Mouse (Mus musculus): ENCODE measurements around the gene Angptl4. TPM values are rescaled to one million over a fixed set of nuclear protein-coding genes. Genes with fewer than 3 reads are reported as not detected.
"Not testable (repeated sequence)": the region's sequence is repeated elsewhere in the genome, so short reads cannot be mapped to it uniquely, and the experiment has no call there.

Angptl4 gene
- 43.7 and 47.0 TPM in 2 replicates for polyA plus RNA-seq (2015; fragmentation: Nextera tagmentation; extraction: Ambion mirVana)

GRCm38 (mm10) chr17:33781124-33781977 is at the start of gene Angptl4:
Gene Angptl4, minus strand, starts transcription at chr17:33781830.
- Histone ChIP-seq H3K27ac (peak within 1 kb of the TSS; percentile 89), H3K4me1 (peaks cover 54% of the 10 kb centered on the region), H3K4me3 (peak within 1 kb of the TSS; percentile 53), H3K9me3 (no peaks in the 10 kb centered on the region), H3K9ac (peak within 1 kb of the TSS; percentile 55), H3K4me2 (peak within 1 kb of the TSS; percentile 95), H3K27me3 (no peaks in the 10 kb centered on the region), H3K36me3 (peaks cover 18% of the 10 kb centered on the region)
- peak; percentile 56 for ATAC-seq (ENCODE audit: borderline replicate concordance, extremely low read depth, low FRiP score, low TSS enrichment)
- WGBS, result under 1% methylated on average over 46 of the region's 50 CpGs

GRCm38 (mm10) chr17:33829561-33829960 is 47.9 kb upstream of the Angptl4 start:
- H3K27ac ChIP-seq, result peak overlapping the region; percentile 48; the same call in 1 of the 2 replicates
- no peak for ATAC-seq (ENCODE audit: borderline replicate concordance, extremely low read depth, low FRiP score, low TSS enrichment)
- no peaks in the 10 kb centered on the region for H3K9me3 ChIP-seq
- WGBS, result 91% methylated on average over 10 of the region's 10 CpGs
- no peak overlapping the region for H3K4me2 ChIP-seq
- peaks cover 30% of the 10 kb centered on the region for H3K4me1 ChIP-seq
- peaks cover 54% of the 10 kb centered on the region for H3K36me3 ChIP-seq
- H3K4me3 ChIP-seq, result no peak overlapping the region
- H3K27me3 ChIP-seq, result no peaks in the 10 kb centered on the region
- no peak overlapping the region for H3K9ac ChIP-seq

- Histone ChIP-seq H3K4me2 (no peak overlapping the region), H3K27ac (peak overlapping the region; percentile 66), H3K4me3 (no peak overlapping the region), H3K27me3 (no peaks in the 10 kb centered on the region), H3K9me3 (no peaks in the 10 kb centered on the region), H3K36me3 (peaks cover 47% of the 10 kb centered on the region), H3K4me1 (peaks cover 30% of the 10 kb centered on the region), H3K9ac (no peak overlapping the region)
- WGBS, result 24% methylated on average over 2 of the region's 2 CpGs
- no peak for ATAC-seq (ENCODE audit: borderline replicate concordance, extremely low read depth, low FRiP score, low TSS enrichment)
These were observed 47.3 kb upstream of the Angptl4 start for GRCm38 (mm10) chr17:33828892-33829291.

DNA sequence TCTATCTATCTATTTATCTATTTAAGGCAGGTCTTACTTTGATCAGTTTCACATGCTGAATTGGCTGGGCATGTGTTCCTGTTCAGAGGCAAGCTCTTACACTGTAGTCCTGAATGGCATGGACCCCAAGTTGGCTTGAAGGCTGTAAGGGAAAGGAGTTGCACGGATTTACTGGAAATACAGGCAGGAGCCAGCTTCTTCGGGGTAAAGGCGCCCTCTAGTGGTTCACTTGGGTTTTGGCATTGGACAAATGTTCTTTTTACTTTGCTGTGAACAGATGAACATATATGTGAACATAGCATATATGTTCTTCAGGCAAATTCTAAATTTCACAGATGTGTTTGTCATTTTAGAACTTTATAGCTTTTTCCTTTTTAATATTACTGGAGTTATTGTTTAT is 45.2 kb upstream of the Angptl4 start:
- Histone ChIP-seq H3K4me2 (no peak overlapping the region), H3K4me1 (peaks cover 47% of the 10 kb centered on the region), H3K27me3 (no peaks in the 10 kb centered on the region), H3K9me3 (no peaks in the 10 kb centered on the region), H3K9ac (no peak overlapping the region), H3K27ac (no peak overlapping the region), H3K36me3 (peaks cover 38% of the 10 kb centered on the region), H3K4me3 (no peak overlapping the region)
- no peak for ATAC-seq (ENCODE audit: borderline replicate concordance, extremely low read depth, low FRiP score, low TSS enrichment)
- 1% methylated on average over 3 of the region's 3 CpGs for WGBS

GRCm38 (mm10) chr17:33825462-33825861 is 43.8 kb upstream of the Angptl4 start:
- Histone ChIP-seq H3K4me1 (peaks cover 50% of the 10 kb centered on the region), H3K27ac (no peak overlapping the region), H3K4me3 (peak overlapping the region; percentile 67), H3K36me3 (peaks cover 41% of the 10 kb centered on the region), H3K9me3 (no peaks in the 10 kb centered on the region), H3K27me3 (no peaks in the 10 kb centered on the region), H3K4me2 (peak overlapping the region; percentile 61), H3K9ac (peak overlapping the region; percentile 69; the same call in 1 of the 2 replicates)
- no peak for ATAC-seq (ENCODE audit: borderline replicate concordance, extremely low read depth, low FRiP score, low TSS enrichment)
- WGBS, result 81% methylated on average over 8 of the region's 8 CpGs

DNA sequence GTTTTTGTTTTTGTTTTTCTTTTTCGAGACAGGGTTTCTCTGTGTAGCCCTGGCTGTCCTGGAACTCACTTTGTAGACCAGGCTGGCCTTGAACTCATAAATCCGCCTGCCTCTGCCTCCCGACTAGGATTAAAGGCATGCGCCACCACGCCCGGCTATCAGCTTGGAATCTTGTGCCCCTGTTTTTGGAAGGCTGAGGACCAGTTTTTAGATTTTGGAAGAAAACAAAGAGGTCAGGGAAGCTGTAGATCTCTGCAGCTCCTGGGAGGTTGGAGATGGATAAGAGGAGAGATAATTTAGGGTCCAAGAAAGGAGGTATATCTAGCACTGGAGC is 43.3 kb upstream of the Angptl4 start:
- WGBS, result 5% methylated on average over 6 of the region's 6 CpGs
- Histone ChIP-seq H3K36me3 (peaks cover 41% of the 10 kb centered on the region), H3K4me1 (peaks cover 50% of the 10 kb centered on the region)

DNA sequence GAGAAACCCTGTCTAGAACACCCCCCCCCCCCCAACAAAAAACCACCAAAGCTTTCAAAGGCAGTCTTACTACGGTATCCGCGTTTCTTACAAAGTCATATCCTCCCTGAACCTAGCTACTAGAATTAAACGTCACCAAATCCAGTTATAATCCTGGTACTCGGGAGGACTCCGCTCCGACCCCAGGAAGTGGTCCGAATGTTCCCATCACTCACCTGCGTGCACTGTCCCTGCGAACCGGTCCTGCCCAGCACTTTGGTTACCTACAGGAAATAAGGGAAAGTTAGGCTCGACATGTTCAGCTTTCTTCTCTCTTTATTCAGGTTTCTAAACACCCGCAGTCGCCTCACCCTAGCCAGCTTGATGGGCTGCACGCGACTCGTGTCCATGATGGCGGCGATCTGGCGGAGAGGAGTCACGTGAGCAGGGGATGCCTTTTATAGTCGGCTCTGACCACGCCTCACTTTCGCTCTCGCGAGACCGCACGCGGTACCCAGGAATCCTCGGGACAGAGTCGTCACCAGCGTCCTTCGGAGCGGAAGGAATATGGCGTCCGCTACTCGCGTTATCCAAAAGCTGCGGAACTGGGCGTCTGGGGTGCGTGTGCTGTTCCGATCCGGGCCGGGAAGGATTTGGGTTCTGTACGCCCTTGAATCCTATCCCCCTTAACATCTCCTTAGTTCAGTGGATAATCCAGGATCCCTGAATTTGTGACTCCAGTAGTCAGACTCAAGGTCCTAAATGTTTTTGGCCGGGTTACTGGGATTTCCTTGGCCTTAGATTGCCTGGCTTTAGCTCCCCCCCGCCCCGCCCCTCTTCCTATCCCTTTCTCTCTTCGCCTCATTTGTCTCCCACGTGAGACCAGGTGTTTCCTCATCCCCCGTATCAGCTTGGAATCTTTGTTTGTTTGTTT is 42.7 kb upstream of the Angptl4 start, which contains the start of the genes Rps28 and Ndufa7:
Gene Rps28, minus strand, starts transcription at position 479 of the 913 bp plus-strand sequence.
Gene Ndufa7, plus strand, starts transcription at position 489 of the 913 bp plus-strand sequence.
- Histone ChIP-seq H3K36me3 (peaks cover 41% of the 10 kb centered on the region), H3K9me3 (no peaks in the 10 kb centered on the region), H3K4me3 (peak within 1 kb of the TSS; percentile 67), H3K4me2 (peak within 1 kb of the TSS; percentile 84), H3K27ac (peak within 1 kb of the TSS; percentile 85), H3K9ac (peak within 1 kb of the TSS; percentile 69), H3K4me1 (peaks cover 47% of the 10 kb centered on the region), H3K27me3 (no peaks in the 10 kb centered on the region)
- WGBS, result under 1% methylated on average over 51 of the region's 51 CpGs
- peak; percentile 92 for ATAC-seq (ENCODE audit: borderline replicate concordance, extremely low read depth, low FRiP score, low TSS enrichment)

More for the DNA sequence above, 43.3 kb upstream of the Angptl4 start:
- Histone ChIP-seq H3K4me2 (peak overlapping the region; percentile 61), H3K9ac (peak overlapping the region; percentile 69), H3K27ac (peak overlapping the region; percentile 85), H3K4me3 (peak overlapping the region; percentile 67)
- H3K27me3 ChIP-seq; ATAC-seq (ENCODE audit: borderline replicate concordance, extremely low read depth, low FRiP score, low TSS enrichment); H3K9me3 ChIP-seq: not testable (repeated sequence)

DNA sequence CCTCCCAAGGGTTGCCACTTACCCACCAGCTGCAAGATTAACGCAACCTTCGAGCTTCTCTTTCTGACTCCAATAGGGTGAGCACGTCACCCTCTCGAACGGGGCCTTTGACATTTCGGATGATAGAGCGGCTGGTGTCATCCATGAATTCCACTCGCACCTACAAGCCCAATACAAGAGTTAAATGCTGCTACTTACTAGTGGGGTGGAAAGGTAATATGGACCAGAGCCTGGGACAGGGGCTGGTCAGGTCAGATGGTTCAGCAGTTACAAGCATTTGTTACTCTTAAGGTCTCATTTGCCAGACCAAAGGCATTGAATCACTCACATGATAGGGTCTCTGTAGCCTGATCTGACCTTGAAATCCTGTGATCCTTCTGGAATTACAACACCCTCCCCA is 41.5 kb upstream of the Angptl4 start:
- WGBS, result 70% methylated on average over 8 of the region's 8 CpGs
- not testable (repeated sequence) for H3K27me3 ChIP-seq
- peaks cover 44% of the 10 kb centered on the region for H3K36me3 ChIP-seq

DNA sequence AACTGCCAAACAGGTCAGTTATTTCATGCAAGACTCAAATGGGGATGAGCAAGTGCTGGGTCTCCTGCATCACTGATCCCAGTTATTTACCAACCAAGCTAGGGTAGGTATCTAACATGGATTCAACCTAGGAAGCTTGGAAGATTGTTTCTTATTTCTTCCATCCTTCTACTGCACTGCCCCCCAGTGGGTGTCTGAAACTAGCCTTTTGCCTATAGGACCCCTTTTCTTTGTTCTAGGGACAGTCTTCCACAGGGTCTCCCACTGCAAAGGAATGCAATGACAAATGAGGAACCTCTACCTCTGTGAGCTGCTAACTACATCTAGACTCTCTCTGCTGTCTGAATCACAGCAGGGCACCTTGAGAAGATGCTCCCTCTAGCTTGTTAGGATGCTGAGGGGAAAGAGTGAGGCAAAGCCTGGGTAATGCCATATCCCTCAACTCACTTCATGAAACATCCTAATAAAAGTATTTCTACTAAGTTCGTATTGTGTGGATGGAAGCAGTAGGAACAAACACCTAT is 40.9 kb upstream of the Angptl4 start:
- H3K27ac ChIP-seq, result no peak overlapping the region
- no peaks in the 10 kb centered on the region for H3K27me3 ChIP-seq
- 66% methylated on average over 1 of the region's 1 CpGs for WGBS
- H3K4me2 ChIP-seq, result peak overlapping the region; percentile 84
- H3K36me3 ChIP-seq, result peaks cover 44% of the 10 kb centered on the region
- no peaks in the 10 kb centered on the region for H3K9me3 ChIP-seq
- no peak overlapping the region for H3K4me3 ChIP-seq
- peaks cover 44% of the 10 kb centered on the region for H3K4me1 ChIP-seq
- H3K9ac ChIP-seq, result no peak overlapping the region; the same call in 1 of the 2 replicates
- no peak for ATAC-seq (ENCODE audit: borderline replicate concordance, extremely low read depth, low FRiP score, low TSS enrichment)

More for the DNA sequence above, 41.5 kb upstream of the Angptl4 start:
- Histone ChIP-seq H3K4me3 (peak overlapping the region; percentile 67), H3K9ac (peak overlapping the region; percentile 69), H3K4me2 (peak overlapping the region; percentile 84), H3K4me1 (peaks cover 43% of the 10 kb centered on the region)
- H3K27ac ChIP-seq; H3K9me3 ChIP-seq; ATAC-seq (ENCODE audit: borderline replicate concordance, extremely low read depth, low FRiP score, low TSS enrichment): not testable (repeated sequence)

- 17% methylated on average over 33 of the region's 33 CpGs for WGBS
- no peaks in the 10 kb centered on the region for H3K9me3 ChIP-seq
- peaks cover 44% of the 10 kb centered on the region for H3K36me3 ChIP-seq
- peak overlapping the region; percentile 59 for H3K4me3 ChIP-seq
- H3K27me3 ChIP-seq, result no peaks in the 10 kb centered on the region
- peak overlapping the region; percentile 86 for H3K4me2 ChIP-seq
- peaks cover 42% of the 10 kb centered on the region for H3K4me1 ChIP-seq
- peak overlapping the region; percentile 97 for H3K27ac ChIP-seq
- peak; percentile 23 for ATAC-seq (ENCODE audit: borderline replicate concordance, extremely low read depth, low FRiP score, low TSS enrichment)
- H3K9ac ChIP-seq, result peak overlapping the region; percentile 65
These were observed 36.5 kb upstream of the Angptl4 start for GRCm38 (mm10) chr17:33817969-33818643.
